Mouse (Mus musculus) CH12.LX (cell line): Measurements from ENCODE around the gene Foxp1. TPM values are rescaled to one million over a fixed set of nuclear protein-coding genes. Genes with fewer than 3 reads are reported as not detected.

Source experiments
- DNase-seq: peaks from one replicate; pipeline ENCODE4 v3.0.0-alpha.2; 2013; ENCODE audit errors: extremely low read depth
- H3K27ac ChIP-seq: 2 replicates; pipeline ENCODE4 v1.5.1; 2012; ENCODE audit warnings: low read depth, mild to moderate bottlenecking, control low read depth, moderate library complexity; ENCODE audit not compliant: insufficient read depth
- H3K27me3 ChIP-seq: replicated peaks from 2 replicates; pipeline ENCODE3; 2012; ENCODE audit warnings: inconsistent platforms
- H3K36me3 ChIP-seq, 2 experiments: replicated peaks in 1 of 2; 2 replicates each; pipeline versions ENCODE3 to v1.6.1; 2012; ENCODE audit warnings: inconsistent platforms in 1 of 2, low read length in 1 of 2, mild to moderate bottlenecking in 1 of 2, mixed read lengths in 1 of 2, moderate library complexity in 1 of 2; ENCODE audit not compliant: control insufficient read depth in 1 of 2, insufficient read depth in 1 of 2
- H3K4me1 ChIP-seq, 2 experiments: 2 replicates each; pipeline ENCODE4 v1.6.1; 2012; ENCODE audit warnings: inconsistent platforms in 1 of 2, moderate library complexity in 1 of 2; ENCODE audit not compliant: insufficient read depth in 2 of 2, control insufficient read depth in 1 of 2
- H3K4me2 ChIP-seq: 2 replicates; pipeline ENCODE4 v1.6.1; 2012; ENCODE audit warnings: low read depth, mild to moderate bottlenecking, control low read depth; ENCODE audit not compliant: poor library complexity, insufficient read depth, severe bottlenecking
- H3K4me3 ChIP-seq, 3 experiments: fragments of 150-350 bp in 1 of 3; sonication (generic) in 1 of 3; replicated peaks in 1 of 3; 2 replicates each; pipeline versions ENCODE3 to v1.5.1; 2011 to 2012; ENCODE audit warnings: low read depth in 2 of 3, low read length in 2 of 3, mild to moderate bottlenecking in 2 of 3, moderate library complexity in 2 of 3, control low read depth in 1 of 3, improper control_type of control experiment in 1 of 3, inconsistent platforms in 1 of 3, mixed read lengths in 1 of 3; ENCODE audit not compliant: poor library complexity in 1 of 3
- H3K79me2 ChIP-seq: replicated peaks from 2 replicates; pipeline ENCODE4 v1.6.1; 2012; ENCODE audit warnings: mild to moderate bottlenecking, moderate library complexity; ENCODE audit not compliant: control insufficient read depth, poor library complexity, insufficient read depth, severe bottlenecking; ENCODE audit errors: extremely low read depth
- H3K9ac ChIP-seq: 2 replicates; pipeline ENCODE4 v1.6.1; 2012; ENCODE audit warnings: low read depth, mild to moderate bottlenecking, control low read depth, moderate library complexity; ENCODE audit not compliant: insufficient read depth
- H3K9me3 ChIP-seq: replicated peaks from 2 replicates; pipeline ENCODE3; 2012; ENCODE audit warnings: low read length, inconsistent platforms, mixed read lengths
- BHLHE40 ChIP-seq: IDR thresholded peaks from 2 replicates; pipeline ENCODE4 v1.6.1; 2011; ENCODE audit warnings: mild to moderate bottlenecking, low read depth, low read length, improper control_type of control experiment
- CHD2 ChIP-seq: IDR thresholded peaks from 2 replicates; pipeline ENCODE4 v1.6.1; 2011; ENCODE audit warnings: low read length, improper control_type of control experiment
- ETS1 ChIP-seq: conservative IDR thresholded peaks from 2 replicates; pipeline ENCODE4 v1.6.1; 2012; ENCODE audit warnings: low read depth, mild to moderate bottlenecking, inconsistent platforms, low read length, improper control_type of control experiment, moderate library complexity
- IRF4 ChIP-seq: IDR thresholded peaks from 2 replicates; pipeline ENCODE4 v1.6.1; 2014; ENCODE audit warnings: low read depth, mild to moderate bottlenecking, inconsistent platforms, low read length, improper control_type of control experiment
- JUN ChIP-seq: IDR thresholded peaks from 2 replicates; pipeline ENCODE4 v1.6.1; 2011; ENCODE audit warnings: low read depth, mild to moderate bottlenecking, low read length, improper control_type of control experiment, moderate library complexity; ENCODE audit not compliant: insufficient read depth
- JUND ChIP-seq: conservative IDR thresholded peaks from 2 replicates; pipeline ENCODE4 v1.6.1; 2011; ENCODE audit warnings: low read depth, low read length, improper control_type of control experiment
- KAT2A ChIP-seq: IDR thresholded peaks from 2 replicates; pipeline ENCODE4 v1.6.1; 2012; ENCODE audit warnings: low read length, improper control_type of control experiment, inconsistent platforms; ENCODE audit not compliant: insufficient replicate concordance
- MAFK ChIP-seq: IDR thresholded peaks from 2 replicates; pipeline ENCODE4 v1.6.1; 2011; ENCODE audit warnings: low read length, improper control_type of control experiment; ENCODE audit not compliant: insufficient replicate concordance
- MAZ ChIP-seq: IDR thresholded peaks from 2 replicates; pipeline ENCODE4 v1.6.1; 2012; ENCODE audit warnings: low read depth, mild to moderate bottlenecking, inconsistent platforms, low read length, improper control_type of control experiment, moderate library complexity
- MXI1 ChIP-seq: IDR thresholded peaks from 2 replicates; pipeline ENCODE4 v1.6.1; 2011; ENCODE audit warnings: mild to moderate bottlenecking, low read depth, low read length, improper control_type of control experiment
- NELFE ChIP-seq: IDR thresholded peaks from 2 replicates; pipeline ENCODE4 v1.6.1; 2011; ENCODE audit warnings: low read depth, low read length, improper control_type of control experiment
- POLR2A ChIP-seq: IDR thresholded peaks from 2 replicates; pipeline ENCODE4 v1.6.1; 2011; ENCODE audit warnings: low read depth, mild to moderate bottlenecking, improper control_type of control experiment, low read length
- POLR2AphosphoS2 ChIP-seq: IDR thresholded peaks from 2 replicates; pipeline ENCODE4 v1.6.1; 2011; ENCODE audit warnings: low read depth, low read length, improper control_type of control experiment
- RAD21 ChIP-seq: IDR thresholded peaks from 2 replicates; pipeline ENCODE4 v1.6.1; 2011; ENCODE audit warnings: low read depth, mild to moderate bottlenecking, low read length, improper control_type of control experiment, moderate library complexity
- TBP ChIP-seq: conservative IDR thresholded peaks from 2 replicates; pipeline ENCODE4 v1.6.1; 2011; ENCODE audit warnings: low read depth, low read length, improper control_type of control experiment
- TCF12 ChIP-seq: IDR thresholded peaks from 2 replicates; pipeline ENCODE4 v1.6.1; 2014; ENCODE audit warnings: low read depth, mild to moderate bottlenecking, inconsistent platforms, low read length, improper control_type of control experiment
- UBTF ChIP-seq: IDR thresholded peaks from 2 replicates; pipeline ENCODE4 v1.6.1; 2012; ENCODE audit warnings: low read depth, mild to moderate bottlenecking, inconsistent platforms, low read length, improper control_type of control experiment, moderate library complexity
- USF1 ChIP-seq: IDR thresholded peaks from 2 replicates; pipeline ENCODE4 v1.6.1; 2014; ENCODE audit warnings: low read depth, mild to moderate bottlenecking, inconsistent platforms, low read length, improper control_type of control experiment
- USF2 ChIP-seq: conservative IDR thresholded peaks from 2 replicates; pipeline ENCODE4 v1.6.1; 2011; ENCODE audit warnings: low read depth, low read length, improper control_type of control experiment
- ZNF384 ChIP-seq: IDR thresholded peaks from 2 replicates; pipeline ENCODE4 v1.6.1; 2012; ENCODE audit warnings: low read depth, low read length, improper control_type of control experiment, inconsistent platforms
- dilution Hi-C: fragments of 300-500 bp; cut with MboI; formaldehyde crosslinking; loops from 2 replicates; pipeline ENCODE4 v1.14.3; 2020; ENCODE audit warnings: low sequenced_read_pairs; ENCODE audit not compliant: extremely low pct_unique_long_range_greater_than_20kb, extremely low pct_ligation_motif_present
- in situ Hi-C: fragments of 300-500 bp; cut with MboI; formaldehyde crosslinking; loops from 3 replicates; pipeline ENCODE4 v1.14.3; 2019; ENCODE audit warnings: low sequenced_read_pairs, low pct_ligation_motif_present, low pct_unique_long_range_greater_than_20kb, mixed read lengths
- polyA plus RNA-seq: library from polyadenylated mRNA; unstranded; fragments of >175 nt; gene quantifications from 2 replicates; pipeline ENCODE4 v1.2.1, GENCODE M21; 2012; ENCODE audit warnings: low read depth; ENCODE audit not compliant: insufficient read length
- total RNA-seq, 2 experiments: library from RNA; depleted of rRNA; stranded (reverse); fragments of 300-350 nt in 1 of 2; fragments of >200 nt in 1 of 2; gene quantifications; 2 replicates each; pipeline ENCODE4 v1.2.3; 2012 to 2014

The Foxp1 gene
- total and polyA plus RNA-seq, 3 experiments: 66.5 to 105 (median 87.4) TPM

- Histone ChIP-seq H3K4me2 (no peak overlapping the region), H3K36me3 (peaks cover 2% of the 10 kb centered on the region in 2 experiments), H3K9ac (no peak overlapping the region), H3K27ac (no peak overlapping the region), H3K4me1 (peaks cover 29 to 59% of the 10 kb centered on the region in 2 experiments), H3K9me3 (no peaks in the 10 kb centered on the region), H3K27me3 (no peaks in the 10 kb centered on the region), H3K79me2 (peaks cover 14% of the 10 kb centered on the region), H3K4me3 (no peak overlapping the region)
- dilution Hi-C loops (no loop called here), in situ Hi-C loops (no loop called here)
- TF ChIP-seq MAFK: no peak
- no peak for TF ChIP-seq MXI1
- no peak for TF ChIP-seq ZNF384
- no peak for TF ChIP-seq UBTF
- no peak for TF ChIP-seq TCF12
- no peak for TF ChIP-seq USF2
- TF ChIP-seq JUND: no peak
- TF ChIP-seq POLR2A: no peak
- DNase-seq: no peak
Measured at GRCm38 (mm10) chr6:99333127-99333526, 189.4 kb downstream of the Foxp1 start.

- Histone ChIP-seq H3K27me3 (no peaks in the 10 kb centered on the region), H3K9me3 (no peaks in the 10 kb centered on the region), H3K36me3 (peaks cover 2% of the 10 kb centered on the region in 2 experiments), H3K9ac (no peak overlapping the region), H3K79me2 (peaks cover 8% of the 10 kb centered on the region), H3K4me1 (peaks cover 27 to 36% of the 10 kb centered on the region in 2 experiments), H3K27ac (no peak overlapping the region), H3K4me2 (no peak overlapping the region), H3K4me3 (no peak overlapping the region)
- in situ Hi-C loops (no loop called here), dilution Hi-C loops (no loop called here)
- no peak for TF ChIP-seq JUN
- TF ChIP-seq USF1: no peak
- no peak for TF ChIP-seq IRF4
- no peak for TF ChIP-seq POLR2AphosphoS2
- no peak for TF ChIP-seq POLR2A
- TF ChIP-seq MAZ: no peak
- TF ChIP-seq CHD2: no peak
- no peak for TF ChIP-seq TCF12
- TF ChIP-seq NELFE: no peak
- no peak for TF ChIP-seq TBP
- TF ChIP-seq KAT2A: no peak
- no peak for TF ChIP-seq USF2
- no peak for TF ChIP-seq ETS1
- TF ChIP-seq BHLHE40: no peak
- no peak for TF ChIP-seq JUND
- TF ChIP-seq RAD21: no peak
- no peak for TF ChIP-seq ZNF384
- no peak for DNase-seq
Measured at GRCm38 (mm10) chr6:99330169-99330568, 192.4 kb downstream of the Foxp1 start.
